Mouse (Mus musculus) lung, embryonic 15.5 days (tissue): ENCODE results near the gene Gpr182. TPM values are rescaled to one million over a fixed set of nuclear protein-coding genes. Genes with fewer than 3 reads are reported as not detected.

ENCODE experiments used
- ATAC-seq: fragments of 200-750 bp; cut with Nextera tagmentation; 2 replicates; pipeline ENCODE4 v1.8.0; 2017; ENCODE audit warnings: moderate number of reproducible peaks, borderline replicate concordance; ENCODE audit not compliant: low FRiP score, low TSS enrichment; ENCODE audit errors: extremely low read depth
- H3K27ac ChIP-seq: fragments of 300-500 bp; sonication (generic); 2 replicates; pipeline ENCODE4 v1.5.1; 2015; ENCODE audit warnings: moderate library complexity, mild to moderate bottlenecking, inconsistent platforms
- H3K27me3 ChIP-seq: fragments of 300-500 bp; sonication (generic); 2 replicates; pipeline ENCODE4 v1.6.1; 2015; ENCODE audit warnings: inconsistent platforms
- H3K36me3 ChIP-seq: fragments of 300-500 bp; sonication (generic); 2 replicates; pipeline ENCODE4 v1.6.1; 2015; ENCODE audit warnings: inconsistent platforms
- H3K4me1 ChIP-seq: fragments of 300-500 bp; sonication (generic); 2 replicates; pipeline ENCODE4 v1.6.1; 2015; ENCODE audit warnings: inconsistent platforms
- H3K4me2 ChIP-seq: fragments of 300-500 bp; sonication (generic); 2 replicates; pipeline ENCODE4 v1.6.1; 2015; ENCODE audit warnings: inconsistent platforms, mild to moderate bottlenecking, moderate library complexity
- H3K4me3 ChIP-seq: fragments of 300-500 bp; sonication (generic); 2 replicates; pipeline ENCODE4 v1.5.1; 2015; ENCODE audit warnings: mild to moderate bottlenecking, inconsistent platforms
- H3K9ac ChIP-seq: fragments of 300-500 bp; sonication (generic); 2 replicates; pipeline ENCODE4 v1.6.1; 2015; ENCODE audit warnings: inconsistent platforms
- H3K9me3 ChIP-seq: fragments of 300-500 bp; sonication (generic); 2 replicates; pipeline ENCODE4 v1.6.1; 2016; ENCODE audit warnings: inconsistent platforms
- WGBS: fragments of 180-500 bp; shearing (Covaris S2); methylation state at CpG from one replicate; pipeline ENCODE4 v1.1.7; 2015; 5-methylcytosine and 5-hydroxymethylcytosine counted together
- polyA plus RNA-seq: library from polyadenylated mRNA; unstranded; fragments of >200 nt; fragmentation: Nextera tagmentation; extraction: Ambion mirVana; gene quantifications from 2 replicates; pipeline ENCODE4 v1.2.1, GENCODE M21; 2015

Gene Gpr182
- polyA plus RNA-seq, 1 experiment from 2014 or later = 11.8 TPM

GRCm38 (mm10) chr10:127708850-127709370, 42.6 kb downstream of the Gpr182 start:
- no peak overlapping the region for H3K9ac ChIP-seq
- no peak for ATAC-seq
- H3K36me3 ChIP-seq = no peaks in the 10 kb centered on the region
- 78% methylated on average over 3 of the region's 3 CpGs for WGBS
- peaks cover 11% of the 10 kb centered on the region; the same call in 1 of the 2 replicates for H3K4me1 ChIP-seq
- no peak overlapping the region for H3K4me3 ChIP-seq
- no peak overlapping the region for H3K27ac ChIP-seq
- no peaks in the 10 kb centered on the region for H3K9me3 ChIP-seq
- H3K27me3 ChIP-seq = no peaks in the 10 kb centered on the region
- H3K4me2 ChIP-seq = no peak overlapping the region

- Histone ChIP-seq H3K4me2 (no peak overlapping the region), H3K4me1 (peaks cover 11% of the 10 kb centered on the region; the same call in 1 of the 2 replicates), H3K27me3 (no peaks in the 10 kb centered on the region), H3K9ac (no peak overlapping the region), H3K36me3 (no peaks in the 10 kb centered on the region), H3K27ac (no peak overlapping the region), H3K9me3 (no peaks in the 10 kb centered on the region), H3K4me3 (no peak overlapping the region)
- 56% methylated on average over 7 of the region's 7 CpGs for WGBS
- no peak for ATAC-seq
These were observed 43.8 kb downstream of the Gpr182 start for GRCm38 (mm10) chr10:127707721-127708120.

- Histone ChIP-seq H3K9ac (no peak overlapping the region), H3K9me3 (no peaks in the 10 kb centered on the region), H3K4me2 (no peak overlapping the region), H3K27me3 (no peaks in the 10 kb centered on the region), H3K4me3 (no peak overlapping the region), H3K4me1 (peaks cover 11% of the 10 kb centered on the region; the same call in 1 of the 2 replicates), H3K27ac (no peak overlapping the region), H3K36me3 (no peaks in the 10 kb centered on the region)
- ATAC-seq = no peak
- 89% methylated on average over 4 of the region's 4 CpGs for WGBS
These were observed 45.7 kb downstream of the Gpr182 start for GRCm38 (mm10) chr10:127705783-127706182.

GRCm38 (mm10) chr10:127704766-127705220, 46.7 kb downstream of the Gpr182 start, which contains the start of gene Myo1a:
Gene Myo1a, plus strand, starts transcription at chr10:127705170.
- ATAC-seq = no peak
- Histone ChIP-seq H3K4me2 (no peak within 1 kb of the TSS), H3K27ac (no peak within 1 kb of the TSS), H3K36me3 (no peaks in the 10 kb centered on the region), H3K9ac (no peak within 1 kb of the TSS), H3K4me3 (no peak within 1 kb of the TSS), H3K9me3 (no peaks in the 10 kb centered on the region), H3K27me3 (no peaks in the 10 kb centered on the region), H3K4me1 (peaks cover 11% of the 10 kb centered on the region; the same call in 1 of the 2 replicates)
- 53% methylated on average over 2 of the region's 2 CpGs for WGBS

GRCm38 (mm10) chr10:127704293-127704692, 47.2 kb downstream of the Gpr182 start:
- H3K27me3 ChIP-seq = no peaks in the 10 kb centered on the region
- H3K27ac ChIP-seq = no peak overlapping the region
- no peaks in the 10 kb centered on the region for H3K9me3 ChIP-seq
- no peak overlapping the region for H3K9ac ChIP-seq
- peaks cover 11% of the 10 kb centered on the region; the same call in 1 of the 2 replicates for H3K4me1 ChIP-seq
- no peak for ATAC-seq
- H3K4me2 ChIP-seq = no peak overlapping the region
- H3K36me3 ChIP-seq = peaks cover under 1% of the 10 kb centered on the region; the same call in 1 of the 2 replicates
- WGBS = 44% methylated on average over 2 of the region's 2 CpGs
- H3K4me3 ChIP-seq = no peak overlapping the region

GRCm38 (mm10) chr10:127703299-127703698, 48.2 kb downstream of the Gpr182 start:
- Histone ChIP-seq H3K27ac (no peak overlapping the region), H3K36me3 (peaks cover 7% of the 10 kb centered on the region; the same call in 1 of the 2 replicates), H3K9ac (no peak overlapping the region), H3K4me3 (no peak overlapping the region), H3K27me3 (no peaks in the 10 kb centered on the region), H3K9me3 (no peaks in the 10 kb centered on the region), H3K4me2 (no peak overlapping the region), H3K4me1 (peaks cover 11% of the 10 kb centered on the region; the same call in 1 of the 2 replicates)
- WGBS = 34% methylated on average over 4 of the region's 4 CpGs
- no peak for ATAC-seq

GRCm38 (mm10) chr10:127698966-127699365, 52.6 kb downstream of the Gpr182 start:
- no peaks in the 10 kb centered on the region for H3K9me3 ChIP-seq
- no peak overlapping the region for H3K4me3 ChIP-seq
- 91% methylated on average over 7 of the region's 7 CpGs for WGBS
- H3K36me3 ChIP-seq = peaks cover 29% of the 10 kb centered on the region; the same call in 1 of the 2 replicates
- H3K4me2 ChIP-seq = no peak overlapping the region
- H3K4me1 ChIP-seq = no peaks in the 10 kb centered on the region
- H3K9ac ChIP-seq = no peak overlapping the region
- no peak overlapping the region for H3K27ac ChIP-seq
- no peaks in the 10 kb centered on the region for H3K27me3 ChIP-seq
- ATAC-seq = no peak

Other genes with a start within 250 kb of the Gpr182 start
- gene Ndufa4l2, start 236.8 kb downstream of the Gpr182 start, polyA plus RNA-seq = 89.4 and 100 TPM in 2 replicates
- 110 and 111 TPM in 2 replicates for gene Shmt2, start 229.3 kb downstream of the Gpr182 start, polyA plus RNA-seq
- gene Nxph4, start 217.2 kb downstream of the Gpr182 start, polyA plus RNA-seq = 1.3 and 1.9 TPM in 2 replicates
- gene Lrp1, start 130.6 kb downstream of the Gpr182 start, polyA plus RNA-seq = 72.6 and 73.6 TPM in 2 replicates
- gene Stat6, start 108.7 kb downstream of the Gpr182 start, polyA plus RNA-seq = 33.1 and 37.6 TPM in 2 replicates
- 11.8 TPM in 2 replicates for gene Nemp1, start 84.8 kb downstream of the Gpr182 start, polyA plus RNA-seq
- 14.2 and 15.4 TPM in 2 replicates for gene Nab2, start 83.2 kb downstream of the Gpr182 start, polyA plus RNA-seq
- gene Myo1a, start 46.6 kb downstream of the Gpr182 start, polyA plus RNA-seq = 0.20 and 0.34 TPM in 2 replicates
- gene Tac2, start 27.3 kb downstream of the Gpr182 start, polyA plus RNA-seq = not detected in 2 replicates
- gene Zbtb39, start 12.2 kb downstream of the Gpr182 start, polyA plus RNA-seq = 2.9 and 3.1 TPM in 2 replicates
- gene Rdh1, start 8.0 kb upstream of the Gpr182 start, polyA plus RNA-seq = not detected in 2 replicates
- 0.15 TPM in 1 of 2 replicates, not detected in the other for gene Rdh16f1, start 8.1 kb upstream of the Gpr182 start, polyA plus RNA-seq
- gene Rdh9, start 24.7 kb upstream of the Gpr182 start, polyA plus RNA-seq = 0.15 TPM in 1 of 2 replicates, not detected in the other
- not detected in 2 replicates for gene Rdh16, start 49.4 kb upstream of the Gpr182 start, polyA plus RNA-seq
- gene Rdh19, start 98.2 kb upstream of the Gpr182 start, polyA plus RNA-seq = not detected in 2 replicates
- not detected in 2 replicates for gene Rdh16f2, start 114.7 kb upstream of the Gpr182 start, polyA plus RNA-seq
- not detected in 2 replicates for gene Rdh7, start 137.1 kb upstream of the Gpr182 start, polyA plus RNA-seq
- gene Sdr9c7, start 146.8 kb upstream of the Gpr182 start, polyA plus RNA-seq = not detected in 2 replicates